Mouse (Mus musculus) MEL (cell line): ENCODE results near the gene Trmt2a. TPM values are rescaled to one million over a fixed set of nuclear protein-coding genes. Genes with fewer than 3 reads are reported as not detected.

Source experiments
- DNase-seq: peaks from one replicate; pipeline ENCODE4 v3.0.0; 2011; ENCODE audit warnings: low read depth, low spot score
- H3K27ac ChIP-seq: 2 replicates; pipeline ENCODE4 v1.5.1; 2012; ENCODE audit warnings: low read depth, mild to moderate bottlenecking, control low read depth, low read length, moderate library complexity; ENCODE audit not compliant: control insufficient read depth
- H3K27me3 ChIP-seq, 2 experiments: fragments of 150-350 bp in 1 of 2; sonication (generic) in 1 of 2; 2 replicates each; pipeline ENCODE4 v1.6.1; 2012; ENCODE audit warnings: low read length in 2 of 2, mild to moderate bottlenecking in 2 of 2, improper control_type of control experiment in 1 of 2, moderate library complexity in 1 of 2; ENCODE audit not compliant: insufficient read depth in 2 of 2, control insufficient read depth in 1 of 2
- H3K36me3 ChIP-seq, 2 experiments: 2 replicates each; pipeline ENCODE4 v1.6.1; 2012 to 2014; ENCODE audit warnings: low read length in 2 of 2, improper control_type of control experiment in 1 of 2, inconsistent platforms in 1 of 2, mild to moderate bottlenecking in 1 of 2; ENCODE audit not compliant: insufficient read depth in 2 of 2, control insufficient read depth in 1 of 2
- H3K4me1 ChIP-seq, 2 experiments: fragments of 150-350 bp in 1 of 2; sonication (generic) in 1 of 2; 2 replicates each; pipeline ENCODE4 v1.6.1; 2012; ENCODE audit warnings: low read length in 2 of 2, improper control_type of control experiment in 1 of 2, mild to moderate bottlenecking in 1 of 2; ENCODE audit not compliant: insufficient read depth in 2 of 2, control insufficient read depth in 1 of 2
- H3K4me3 ChIP-seq, 2 experiments: fragments of 150-350 bp in 1 of 2; sonication (generic) in 1 of 2; 2 replicates each; pipeline ENCODE4 v1.5.1; 2012; ENCODE audit warnings: low read depth in 2 of 2, low read length in 2 of 2, mild to moderate bottlenecking in 2 of 2, moderate library complexity in 2 of 2, control low read depth in 1 of 2, improper control_type of control experiment in 1 of 2; ENCODE audit not compliant: control insufficient read depth in 1 of 2, insufficient read depth in 1 of 2
- H3K79me2 ChIP-seq: 2 replicates; pipeline ENCODE4 v1.6.1; 2012; ENCODE audit warnings: mild to moderate bottlenecking, low read length, moderate library complexity; ENCODE audit not compliant: control insufficient read depth, poor library complexity, insufficient read depth
- H3K9ac ChIP-seq: 2 replicates; pipeline ENCODE4 v1.6.1; 2012; ENCODE audit warnings: low read depth, mild to moderate bottlenecking, control low read depth, low read length, moderate library complexity; ENCODE audit not compliant: control insufficient read depth, poor library complexity, severe bottlenecking
- H3K9me3 ChIP-seq: fragments of 150-350 bp; sonication (generic); replicated peaks from 2 replicates; pipeline ENCODE4 v1.6.1; 2012; ENCODE audit warnings: mild to moderate bottlenecking, low read length, improper control_type of control experiment, moderate library complexity; ENCODE audit not compliant: insufficient read depth
- CTCF ChIP-seq, 3 experiments: IDR thresholded peaks in 2 of 3; conservative IDR thresholded peaks in 1 of 3; 2 replicates each; pipeline ENCODE4 v1.5.1; 2011 to 2012; ENCODE audit warnings: low read length in 3 of 3, low read depth in 2 of 3, mild to moderate bottlenecking in 2 of 3, improper control_type of control experiment in 1 of 3, inconsistent platforms in 1 of 3, mixed read lengths in 1 of 3, moderate library complexity in 1 of 3; ENCODE audit not compliant: control insufficient read depth in 1 of 3, insufficient read depth in 1 of 3, poor library complexity in 1 of 3, severe bottlenecking in 1 of 3
- EP300 ChIP-seq, 2 experiments: IDR thresholded peaks; 2 replicates each; pipeline ENCODE4 v1.6.1; 2011; ENCODE audit warnings: improper control_type of control experiment in 2 of 2, low read length in 2 of 2, low read depth in 1 of 2, mild to moderate bottlenecking in 1 of 2
- ETS1 ChIP-seq: IDR thresholded peaks from 2 replicates; pipeline ENCODE4 v1.6.1; 2012; ENCODE audit warnings: low read depth, mild to moderate bottlenecking, inconsistent platforms, low read length, improper control_type of control experiment, moderate library complexity
- GABPA ChIP-seq: IDR thresholded peaks from 2 replicates; pipeline ENCODE4 v1.6.1; 2012; ENCODE audit warnings: low read depth, mild to moderate bottlenecking, inconsistent platforms, low read length, improper control_type of control experiment, moderate library complexity
- GATA1 ChIP-seq: IDR thresholded peaks from 2 replicates; pipeline ENCODE4 v1.6.1; 2011; ENCODE audit warnings: low read depth, low read length, improper control_type of control experiment
- HCFC1 ChIP-seq: IDR thresholded peaks from 2 replicates; pipeline ENCODE4 v1.6.1; 2012; ENCODE audit warnings: low read depth, mild to moderate bottlenecking, inconsistent platforms, low read length, improper control_type of control experiment, moderate library complexity
- JUND ChIP-seq: IDR thresholded peaks from 2 replicates; pipeline ENCODE4 v1.6.1; 2011; ENCODE audit warnings: low read depth, mild to moderate bottlenecking, improper control_type of control experiment, low read length
- KAT2A ChIP-seq: conservative IDR thresholded peaks from 2 replicates; pipeline ENCODE4 v1.6.1; 2012; ENCODE audit warnings: low read depth, low read length, improper control_type of control experiment, inconsistent platforms
- MAFK ChIP-seq: IDR thresholded peaks from 2 replicates; pipeline ENCODE4 v1.6.1; 2011; ENCODE audit warnings: low read depth, mild to moderate bottlenecking, low read length, improper control_type of control experiment, borderline replicate concordance
- MEF2A ChIP-seq: IDR thresholded peaks from 2 replicates; pipeline ENCODE4 v1.6.1; 2014; ENCODE audit warnings: low read depth, mild to moderate bottlenecking, inconsistent platforms, low read length, improper control_type of control experiment; ENCODE audit not compliant: poor library complexity, insufficient replicate concordance, severe bottlenecking; ENCODE audit errors: extremely low read depth
- MXI1 ChIP-seq: IDR thresholded peaks from 2 replicates; pipeline ENCODE4 v1.6.1; 2011; ENCODE audit warnings: mild to moderate bottlenecking, low read depth, low read length, improper control_type of control experiment
- MYB ChIP-seq: IDR thresholded peaks from 2 replicates; pipeline ENCODE4 v1.6.1; 2011; ENCODE audit warnings: mild to moderate bottlenecking, low read depth, low read length, improper control_type of control experiment
- NELFE ChIP-seq: IDR thresholded peaks from 2 replicates; pipeline ENCODE4 v1.6.1; 2011; ENCODE audit warnings: low read depth, low read length, improper control_type of control experiment
- NRF1 ChIP-seq: IDR thresholded peaks from 2 replicates; pipeline ENCODE4 v1.6.1; 2014; ENCODE audit warnings: low read depth, mild to moderate bottlenecking, inconsistent platforms, low read length, improper control_type of control experiment, moderate library complexity; ENCODE audit not compliant: poor library complexity, insufficient read depth, severe bottlenecking
- POLR2A ChIP-seq, 2 experiments: IDR thresholded peaks; 2 replicates each; pipeline ENCODE4 v1.6.1; 2011 to 2012; ENCODE audit warnings: low read length in 2 of 2, mild to moderate bottlenecking in 2 of 2, control low read depth in 1 of 2, improper control_type of control experiment in 1 of 2, low read depth in 1 of 2, moderate library complexity in 1 of 2; ENCODE audit not compliant: control insufficient read depth in 1 of 2, insufficient read depth in 1 of 2, poor library complexity in 1 of 2
- POLR2AphosphoS2 ChIP-seq: IDR thresholded peaks from 2 replicates; pipeline ENCODE4 v1.6.1; 2011; ENCODE audit warnings: low read length, improper control_type of control experiment
- POLR2AphosphoS5 ChIP-seq: IDR thresholded peaks from 2 replicates; pipeline ENCODE4 v1.6.1; 2012; ENCODE audit warnings: low read depth, borderline replicate concordance, mild to moderate bottlenecking, inconsistent platforms, low read length, moderate library complexity, mixed read lengths
- RAD21 ChIP-seq: IDR thresholded peaks from 2 replicates; pipeline ENCODE4 v1.6.1; 2011; ENCODE audit warnings: mild to moderate bottlenecking, low read depth, low read length, improper control_type of control experiment
- RCOR1 ChIP-seq: IDR thresholded peaks from 2 replicates; pipeline ENCODE4 v1.6.1; 2012; ENCODE audit warnings: low read depth, mild to moderate bottlenecking, inconsistent platforms, low read length, improper control_type of control experiment
- SIN3A ChIP-seq: IDR thresholded peaks from 2 replicates; pipeline ENCODE4 v1.6.1; 2012; ENCODE audit warnings: low read length, improper control_type of control experiment, inconsistent platforms
- SMC3 ChIP-seq: IDR thresholded peaks from 2 replicates; pipeline ENCODE4 v1.6.1; 2011; ENCODE audit warnings: low read depth, low read length, improper control_type of control experiment
- TAL1 ChIP-seq: IDR thresholded peaks from 2 replicates; pipeline ENCODE4 v1.6.1; 2012; ENCODE audit warnings: mild to moderate bottlenecking, inconsistent platforms, low read length, moderate library complexity, mixed read lengths
- TBP ChIP-seq: IDR thresholded peaks from 2 replicates; pipeline ENCODE4 v1.8.0; 2011; ENCODE audit warnings: low read depth, low read length, improper control_type of control experiment
- TCF12 ChIP-seq: IDR thresholded peaks from 2 replicates; pipeline ENCODE4 v1.6.1; 2014; ENCODE audit warnings: low read depth, mild to moderate bottlenecking, inconsistent platforms, low read length, improper control_type of control experiment, moderate library complexity
- UBTF ChIP-seq: IDR thresholded peaks from 2 replicates; pipeline ENCODE4 v1.6.1; 2012; ENCODE audit warnings: low read depth, mild to moderate bottlenecking, inconsistent platforms, low read length, improper control_type of control experiment, moderate library complexity, borderline replicate concordance; ENCODE audit not compliant: insufficient read depth
- USF1 ChIP-seq: IDR thresholded peaks from 2 replicates; pipeline ENCODE4 v1.6.1; 2014; ENCODE audit warnings: low read depth, mild to moderate bottlenecking, inconsistent platforms, low read length, improper control_type of control experiment, moderate library complexity
- ZC3H11A ChIP-seq: IDR thresholded peaks from 2 replicates; pipeline ENCODE4 v1.6.1; 2012; ENCODE audit warnings: low read depth, mild to moderate bottlenecking, inconsistent platforms, low read length, improper control_type of control experiment
- ZKSCAN1 ChIP-seq: IDR thresholded peaks from 2 replicates; pipeline ENCODE4 v1.6.1; 2012; ENCODE audit warnings: low read depth, mild to moderate bottlenecking, inconsistent platforms, low read length, improper control_type of control experiment, moderate library complexity
- ZMIZ1 ChIP-seq: IDR thresholded peaks from 2 replicates; pipeline ENCODE4 v1.6.1; 2012; ENCODE audit warnings: low read depth, mild to moderate bottlenecking, inconsistent platforms, low read length, improper control_type of control experiment, moderate library complexity
- ZNF384 ChIP-seq: IDR thresholded peaks from 2 replicates; pipeline ENCODE4 v1.6.1; 2012; ENCODE audit warnings: low read depth, mild to moderate bottlenecking, inconsistent platforms, low read length, improper control_type of control experiment
- polyA plus RNA-seq, 2 experiments: library from polyadenylated mRNA; stranded (reverse) in 1 of 2; unstranded in 1 of 2; fragments of >175 nt in 1 of 2; fragments of >200 nt in 1 of 2; gene quantifications; 2 replicates each; pipeline versions ENCODE4 v1.2.1 to v1.2.4; 2012; ENCODE audit warnings: low replicate concordance in 2 of 2, low read depth in 1 of 2; ENCODE audit not compliant: insufficient read length in 2 of 2, insufficient read depth in 1 of 2, missing spikeins in 1 of 2
- total RNA-seq: library from RNA; depleted of rRNA; stranded (reverse); fragments of 300-350 nt; gene quantifications from 2 replicates; pipeline ENCODE4 v1.2.3, GENCODE M21; 2012

Trmt2a gene
- total and polyA plus RNA-seq, 3 experiments: 178 to 185 TPM; not detected in 1

GRCm38 (mm10) chr16:18203430-18204091, 44.9 kb upstream of the Trmt2a start:
- Histone ChIP-seq H3K9ac (no peak overlapping the region), H3K9me3 (no peaks in the 10 kb centered on the region), H3K27me3 (no peaks in the 10 kb centered on the region; a peak in 1 of 4 replicates), H3K79me2 (no peaks in the 10 kb centered on the region), H3K36me3 (no peaks in the 10 kb centered on the region), H3K4me3 (no peak overlapping the region), H3K27ac (no peak overlapping the region), H3K4me1 (no peaks in the 10 kb centered on the region)
- no peak for DNase-seq
- no peak for TF ChIP-seq TAL1
- no peak for TF ChIP-seq ZKSCAN1

- Histone ChIP-seq H3K27ac (no peak overlapping the region), H3K27me3 (no peaks in the 10 kb centered on the region), H3K36me3 (no peaks in the 10 kb centered on the region; a peak in 1 of 4 replicates), H3K4me3 (no peak overlapping the region), H3K79me2 (no peaks in the 10 kb centered on the region), H3K4me1 (peaks cover 0 to 5% of the 10 kb centered on the region in 2 experiments; a peak in 1 of 4 replicates), H3K9ac (no peak overlapping the region), H3K9me3 (no peaks in the 10 kb centered on the region)
- peak; percentile 79 for DNase-seq
- TF ChIP-seq MYB (no peak), ZKSCAN1 (no peak), ZMIZ1 (no peak), CTCF (IDR thresholded peaks at IDR 0.05 in 2 of 3, conservative IDR thresholded peaks at IDR 0.05 in 1 of 3; ENCODE audit: control insufficient read depth in 1 of 3, insufficient read depth in 1 of 3, low read depth in 2 of 3, low read length in 3 of 3, poor library complexity in 1 of 3, severe bottlenecking in 1 of 3) (peak; percentile 86 to 100 (median 91)), KAT2A (no peak), EP300 (IDR thresholded peaks at IDR 0.05; ENCODE audit: low read depth in 1 of 2, low read length in 2 of 2) (no peak), MXI1 (no peak), SMC3 (peak; percentile 84), ZNF384 (no peak), RAD21 (peak; percentile 68), JUND (no peak), POLR2A (IDR thresholded peaks at IDR 0.05; ENCODE audit: control insufficient read depth in 1 of 2, insufficient read depth in 1 of 2, low read depth in 1 of 2, low read length in 2 of 2, poor library complexity in 1 of 2) (no peak), NRF1 (no peak), MEF2A (no peak), TCF12 (no peak), USF1 (no peak), POLR2AphosphoS5 (no peak), ETS1 (no peak), SIN3A (no peak), NELFE (no peak), ZC3H11A (peak; percentile 54), RCOR1 (no peak), POLR2AphosphoS2 (no peak), UBTF (no peak), MAFK (no peak), TBP (no peak), GATA1 (no peak), GABPA (no peak), HCFC1 (no peak)
These were observed 37.6 kb upstream of the Trmt2a start for GRCm38 (mm10) chr16:18210701-18211416.
